Mouse (Mus musculus) small intestine, adult 2 months (tissue): ENCODE results near the gene Zfp827. TPM values are rescaled to one million over a fixed set of nuclear protein-coding genes. Genes with fewer than 3 reads are reported as not detected.

Source experiments
- H3K27ac ChIP-seq: fragments of 200-500 bp; 2 replicates; pipeline ENCODE4 v1.5.1; 2012; ENCODE audit warnings: low read depth, low read length, control low read depth, inconsistent platforms; ENCODE audit not compliant: insufficient read depth
- H3K27me3 ChIP-seq: fragments of 200-500 bp; 2 replicates; pipeline ENCODE4 v1.6.1; 2012; ENCODE audit warnings: mild to moderate bottlenecking, moderate library complexity, low read length, inconsistent platforms; ENCODE audit not compliant: control insufficient read depth, insufficient read depth
- H3K36me3 ChIP-seq: fragments of 200-500 bp; 2 replicates; pipeline ENCODE4 v1.6.1; 2012; ENCODE audit warnings: mild to moderate bottlenecking, low read length, control low read depth, inconsistent platforms; ENCODE audit not compliant: control insufficient read depth, insufficient read depth
- H3K4me1 ChIP-seq: fragments of 200-500 bp; 2 replicates; pipeline ENCODE4 v1.6.1; 2012; ENCODE audit warnings: low read length, inconsistent platforms, mixed read lengths; ENCODE audit not compliant: control insufficient read depth, insufficient read depth, insufficient read length
- H3K4me3 ChIP-seq: fragments of 200-500 bp; 2 replicates; pipeline ENCODE4 v1.5.1; 2012; ENCODE audit warnings: low read depth, mild to moderate bottlenecking, control low read depth, inconsistent platforms, low read length, moderate library complexity
- CTCF ChIP-seq: fragments of 200-500 bp; IDR thresholded peaks from 2 replicates; pipeline ENCODE4 v1.5.1; 2012; ENCODE audit warnings: low read depth, mild to moderate bottlenecking, control low read depth, inconsistent platforms, low read length, moderate library complexity, mixed read lengths; ENCODE audit not compliant: insufficient replicate concordance, insufficient read length; ENCODE audit errors: extremely low read depth
- POLR2A ChIP-seq: fragments of 200-500 bp; IDR thresholded peaks from 2 replicates; pipeline ENCODE4 v1.6.1; 2012; ENCODE audit warnings: low read depth, mild to moderate bottlenecking, control low read depth, inconsistent platforms, low read length, moderate library complexity
- WGBS: fragments of 180-500 bp; shearing (Covaris S2); methylation state at CpG from one replicate; pipeline ENCODE4 v1.1.7; 2018; 5-methylcytosine and 5-hydroxymethylcytosine counted together
- polyA plus RNA-seq: library from polyadenylated mRNA; depleted of rRNA; stranded (reverse); fragments of >200 nt; gene quantifications from 2 replicates; pipeline ENCODE4 v1.2.3, GENCODE M21; 2012

Gene Zfp827
- polyA plus RNA-seq, 1 experiment: 16.9 TPM

- peaks cover 10% of the 10 kb centered on the region for H3K4me1 ChIP-seq
- H3K27ac ChIP-seq: no peak overlapping the region
- no peaks in the 10 kb centered on the region for H3K36me3 ChIP-seq
- no peaks in the 10 kb centered on the region for H3K27me3 ChIP-seq
- no peak for TF ChIP-seq CTCF
- TF ChIP-seq POLR2A: no peak
- 49% methylated on average over 9 of the region's 9 CpGs for WGBS
- H3K4me3 ChIP-seq: no peak overlapping the region
Measured at GRCm38 (mm10) chr8:79211630-79212029, 183.4 kb downstream of the Zfp827 start.

DNA sequence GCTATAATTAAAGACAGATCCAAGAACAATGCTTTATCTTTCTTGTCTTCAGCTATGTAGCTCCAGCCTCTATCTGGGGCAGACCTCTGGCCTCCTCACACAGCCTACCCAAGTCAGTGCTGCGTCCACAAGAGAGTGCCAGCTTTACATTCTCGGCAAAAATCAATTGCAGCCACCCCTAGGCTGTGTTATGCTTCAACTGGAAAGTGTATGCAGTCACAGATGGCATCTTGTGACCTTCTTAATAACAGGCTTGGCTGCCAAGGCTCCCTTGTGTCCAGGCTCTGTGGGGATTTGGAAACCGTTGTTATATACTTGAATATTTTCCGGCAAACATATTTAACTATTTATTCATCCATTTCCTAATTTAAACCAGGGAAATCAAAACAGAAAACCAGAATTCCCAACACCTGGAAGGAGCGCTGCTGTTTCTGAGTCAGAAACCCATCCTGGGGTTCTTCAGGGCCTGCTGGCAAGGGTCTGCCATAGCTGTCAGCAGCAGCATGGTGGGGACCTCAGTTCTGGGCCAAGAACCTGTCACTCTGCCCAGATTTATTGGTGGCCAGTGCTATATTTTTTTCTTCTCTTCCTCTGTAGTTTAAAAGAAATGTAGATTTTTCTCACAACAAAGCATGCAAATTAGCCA, 194.0 kb downstream of the Zfp827 start:
- no peaks in the 10 kb centered on the region for H3K36me3 ChIP-seq
- 70% methylated on average over 5 of the region's 5 CpGs for WGBS
- no peaks in the 10 kb centered on the region for H3K4me1 ChIP-seq

DNA sequence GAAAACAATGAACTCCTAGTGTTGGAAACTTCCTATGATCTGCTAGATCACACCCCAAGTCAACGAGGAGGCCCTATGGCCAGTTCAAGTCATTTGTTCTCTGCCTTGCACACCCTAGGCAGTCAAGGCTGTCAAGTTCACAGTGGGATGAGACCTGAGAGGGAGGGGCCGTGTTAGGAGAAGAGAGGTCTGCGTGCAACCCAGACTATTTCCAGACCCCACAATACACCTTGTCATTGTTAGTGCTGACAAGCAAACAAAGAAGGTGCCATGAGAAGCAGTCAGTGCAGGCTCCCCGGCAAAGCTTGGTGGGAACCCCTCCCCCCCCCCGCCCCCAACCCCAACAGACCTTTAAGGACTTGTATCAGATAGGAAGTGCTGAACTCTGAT, 194.5 kb downstream of the Zfp827 start:
- 72% methylated on average over 5 of the region's 5 CpGs for WGBS
- Histone ChIP-seq H3K4me3 (no peak overlapping the region), H3K27ac (no peak overlapping the region), H3K27me3 (no peaks in the 10 kb centered on the region), H3K4me1 (no peaks in the 10 kb centered on the region), H3K36me3 (no peaks in the 10 kb centered on the region)
- TF ChIP-seq POLR2A: no peak
- no peak for TF ChIP-seq CTCF

More for the DNA sequence above, 194.0 kb downstream of the Zfp827 start:
- no peak for TF ChIP-seq CTCF
- TF ChIP-seq POLR2A: no peak
- Histone ChIP-seq H3K27me3 (no peaks in the 10 kb centered on the region), H3K27ac (no peak overlapping the region), H3K4me3 (no peak overlapping the region)

DNA sequence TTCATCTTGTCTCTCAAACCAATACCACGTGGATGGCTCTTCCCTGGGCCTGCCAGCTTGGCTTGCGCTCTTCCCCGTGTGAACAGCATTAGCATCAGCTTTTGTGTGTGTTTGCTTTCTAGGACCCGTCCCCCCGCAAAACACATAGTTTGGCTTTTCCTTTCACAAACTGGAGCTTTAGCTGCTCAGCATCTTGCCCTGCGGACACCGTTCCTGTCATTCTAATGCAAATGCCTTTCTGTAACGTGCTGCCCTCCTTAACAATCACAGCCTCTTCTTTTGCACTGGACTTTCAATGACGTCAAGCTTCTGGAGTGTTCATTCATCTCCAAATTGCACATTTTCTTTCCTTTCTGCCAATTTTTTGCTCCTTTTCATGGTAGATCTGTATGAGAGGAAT, 196.1 kb downstream of the Zfp827 start:
- H3K36me3 ChIP-seq: no peaks in the 10 kb centered on the region
- H3K27me3 ChIP-seq: no peaks in the 10 kb centered on the region
- no peak overlapping the region for H3K27ac ChIP-seq
- no peaks in the 10 kb centered on the region for H3K4me1 ChIP-seq
- 92% methylated on average over 9 of the region's 9 CpGs for WGBS
- TF ChIP-seq CTCF: no peak
- TF ChIP-seq POLR2A: no peak
- H3K4me3 ChIP-seq: no peak overlapping the region

DNA sequence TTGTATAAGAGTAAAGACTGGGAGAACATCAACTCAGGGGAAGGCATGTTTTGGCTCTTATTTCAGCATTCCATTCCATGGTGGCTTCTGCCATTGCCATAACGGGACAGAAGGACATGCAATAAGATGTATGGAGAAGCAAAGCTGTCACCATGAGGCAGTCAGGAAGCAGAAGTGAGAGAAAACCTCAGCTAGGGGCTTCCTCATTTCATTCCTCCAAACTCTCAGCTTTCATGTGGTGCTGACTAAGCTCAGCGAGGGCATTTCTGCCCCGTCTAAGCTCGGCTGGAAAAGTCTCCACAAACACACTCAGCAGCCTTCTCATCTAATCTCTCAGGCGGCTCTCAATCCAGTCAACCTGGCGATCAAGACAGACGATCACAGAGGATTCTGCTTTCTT, 197.3 kb downstream of the Zfp827 start:
- H3K27me3 ChIP-seq: no peaks in the 10 kb centered on the region
- 69% methylated on average over 7 of the region's 7 CpGs for WGBS
- no peaks in the 10 kb centered on the region for H3K4me1 ChIP-seq
- H3K4me3 ChIP-seq: no peak overlapping the region
- H3K36me3 ChIP-seq: no peaks in the 10 kb centered on the region
- no peak overlapping the region for H3K27ac ChIP-seq
- TF ChIP-seq CTCF (no peak), POLR2A (no peak)

GRCm38 (mm10) chr8:79226046-79226445, 197.8 kb downstream of the Zfp827 start:
- no peaks in the 10 kb centered on the region for H3K27me3 ChIP-seq
- TF ChIP-seq CTCF: no peak
- TF ChIP-seq POLR2A: no peak
- H3K4me1 ChIP-seq: no peaks in the 10 kb centered on the region
- H3K4me3 ChIP-seq: no peak overlapping the region
- 77% methylated on average over 3 of the region's 3 CpGs for WGBS
- H3K27ac ChIP-seq: no peak overlapping the region
- H3K36me3 ChIP-seq: no peaks in the 10 kb centered on the region

- TF ChIP-seq POLR2A: no peak
- no peak for TF ChIP-seq CTCF
- Histone ChIP-seq H3K27me3 (no peaks in the 10 kb centered on the region), H3K4me3 (no peak overlapping the region), H3K4me1 (no peaks in the 10 kb centered on the region), H3K27ac (no peak overlapping the region), H3K36me3 (no peaks in the 10 kb centered on the region)
- 67% methylated on average over 4 of the region's 4 CpGs for WGBS
Measured at GRCm38 (mm10) chr8:79227194-79227593, 199.0 kb downstream of the Zfp827 start.
